Mouse (Mus musculus) bone marrow macrophage, adult 2 months (primary cell): ENCODE data around the gene Inpp5a.

ENCODE experiments used
- CTCF ChIP-seq: IDR thresholded peaks from 2 replicates; pipeline ENCODE4 v1.5.1; 2012; ENCODE audit warnings: low read depth, mild to moderate bottlenecking, low read length, moderate library complexity
- POLR2A ChIP-seq: IDR thresholded peaks from 2 replicates; pipeline ENCODE4 v1.6.1; 2012; ENCODE audit warnings: mild to moderate bottlenecking, low read depth, low read length, borderline replicate concordance

GRCm38 (mm10) chr7:139378355-139378754, 10.6 kb upstream of the Inpp5a start:
- no peak for TF ChIP-seq CTCF
- TF ChIP-seq POLR2A = no peak
